Mouse (Mus musculus): ENCODE measurements at regions not wholly inside any gene's neighbourhood (a gene's known extent, or its start where the extent isn't known, plus 50 kb on each side); places are given as distances from the start of the nearest gene placed in this dataset.

- Histone ChIP-seq H3K27ac (no peak overlapping the region), H3K4me1 (no peaks in the 10 kb centered on the region), H3K36me3 (ENCODE audit: poor library complexity, severe bottlenecking) (no peaks in the 10 kb centered on the region), H3K4me3 (no peak overlapping the region), H3K9ac (no peak overlapping the region), H3K27me3 (no peaks in the 10 kb centered on the region), H3K4me2 (no peak overlapping the region), H3K9me3 (replicated peaks) (no peaks in the 10 kb centered on the region)
- WGBS: 100% methylated on average over 2 of the region's 2 CpGs
- no peak for ATAC-seq
Measured at GRCm38 (mm10) chrX:121533360-121533759, 863.8 kb downstream of the Nap1l3 start.

- Histone ChIP-seq H3K27me3 (no peaks in the 10 kb centered on the region), H3K36me3 (ENCODE audit: poor library complexity, severe bottlenecking) (no peaks in the 10 kb centered on the region), H3K9ac (no peak overlapping the region), H3K4me2 (no peak overlapping the region), H3K4me3 (no peak overlapping the region), H3K4me1 (no peaks in the 10 kb centered on the region), H3K27ac (no peak overlapping the region), H3K9me3 (replicated peaks) (no peaks in the 10 kb centered on the region)
- no peak for ATAC-seq
Measured at GRCm38 (mm10) chrX:121519830-121520229, 877.4 kb downstream of the Nap1l3 start.

- no peak for ATAC-seq
- 44% methylated on average over 2 of the region's 2 CpGs for WGBS
- Histone ChIP-seq H3K9me3 (replicated peaks) (no peaks in the 10 kb centered on the region), H3K4me2 (no peak overlapping the region), H3K36me3 (ENCODE audit: poor library complexity, severe bottlenecking) (no peaks in the 10 kb centered on the region), H3K27ac (no peak overlapping the region), H3K4me3 (no peak overlapping the region), H3K9ac (no peak overlapping the region), H3K4me1 (no peaks in the 10 kb centered on the region), H3K27me3 (no peaks in the 10 kb centered on the region)
Measured at GRCm38 (mm10) chrX:121497727-121498126, 899.5 kb downstream of the Nap1l3 start.

- Histone ChIP-seq H3K27ac (no peak overlapping the region), H3K27me3 (no peaks in the 10 kb centered on the region), H3K9ac (no peak overlapping the region), H3K4me3 (no peak overlapping the region), H3K4me1 (no peaks in the 10 kb centered on the region), H3K9me3 (replicated peaks) (no peaks in the 10 kb centered on the region), H3K36me3 (ENCODE audit: poor library complexity, severe bottlenecking) (no peaks in the 10 kb centered on the region), H3K4me2 (no peak overlapping the region)
- ATAC-seq: no peak
Measured at GRCm38 (mm10) chrX:121497219-121497618, 900.0 kb downstream of the Nap1l3 start.

GRCm38 (mm10) chrX:121479402-121479989 is 917.7 kb downstream of the Nap1l3 start:
- H3K9ac ChIP-seq: no peak overlapping the region
- no peak overlapping the region for H3K4me3 ChIP-seq
- H3K27me3 ChIP-seq: no peaks in the 10 kb centered on the region
- ATAC-seq: peak; percentile 71; the same call in 1 of the 2 replicates
- H3K9me3 ChIP-seq (replicated peaks): no peaks in the 10 kb centered on the region
- H3K27ac ChIP-seq: no peak overlapping the region
- peak overlapping the region; percentile 10; the same call in 1 of the 2 replicates for H3K4me2 ChIP-seq
- H3K36me3 ChIP-seq (ENCODE audit: poor library complexity, severe bottlenecking): no peaks in the 10 kb centered on the region
- H3K4me1 ChIP-seq: no peaks in the 10 kb centered on the region
- WGBS: 13% methylated on average over 4 of the region's 4 CpGs

GRCm38 (mm10) chrX:121429078-121429477 is 968.1 kb downstream of the Nap1l3 start:
- no peaks in the 10 kb centered on the region for H3K27me3 ChIP-seq
- ATAC-seq: no peak
- H3K36me3 ChIP-seq (ENCODE audit: poor library complexity, severe bottlenecking): no peaks in the 10 kb centered on the region
- no peaks in the 10 kb centered on the region for H3K4me1 ChIP-seq
- no peak overlapping the region for H3K4me2 ChIP-seq
- no peak overlapping the region for H3K27ac ChIP-seq
- H3K4me3 ChIP-seq: no peak overlapping the region
- no peaks in the 10 kb centered on the region for H3K9me3 ChIP-seq (replicated peaks)
- H3K9ac ChIP-seq: no peak overlapping the region
- WGBS: 88% methylated on average over 6 of the region's 6 CpGs

Data from forebrain, embryonic 13.5 days (tissue).